Mouse (Mus musculus) CH12.LX (cell line): ENCODE measurements around the gene Herc3.

ENCODE experiments used
- E2F4 ChIP-seq: IDR thresholded peaks from 2 replicates; pipeline ENCODE4 v1.6.1; 2011; ENCODE audit warnings: low read depth, low read length, improper control_type of control experiment; ENCODE audit not compliant: insufficient replicate concordance
- MAFK ChIP-seq: IDR thresholded peaks from 2 replicates; pipeline ENCODE4 v1.6.1; 2011; ENCODE audit warnings: low read length, improper control_type of control experiment; ENCODE audit not compliant: insufficient replicate concordance
- POLR2A ChIP-seq: IDR thresholded peaks from 2 replicates; pipeline ENCODE4 v1.6.1; 2011; ENCODE audit warnings: low read depth, mild to moderate bottlenecking, improper control_type of control experiment, low read length

DNA sequence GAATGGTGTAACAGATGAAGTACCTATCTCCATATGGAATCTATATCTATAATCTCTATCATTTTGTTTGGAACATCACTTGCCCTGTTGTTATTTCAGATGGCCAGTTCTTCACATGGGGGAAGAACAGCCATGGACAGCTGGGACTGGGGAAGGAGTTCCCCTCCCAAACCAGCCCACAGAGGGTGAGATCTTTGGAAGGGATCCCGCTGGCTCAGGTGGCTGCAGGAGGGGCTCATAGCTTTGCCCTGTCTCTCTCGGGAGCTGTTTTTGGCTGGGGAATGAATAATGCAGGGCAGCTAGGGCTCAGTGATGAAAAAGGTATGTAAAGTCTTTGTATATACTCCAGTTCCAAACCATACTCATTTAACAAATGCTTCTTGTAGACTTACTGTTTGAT lies 25.2 kb downstream of the Herc3 start:
- TF ChIP-seq E2F4: no peak
- no peak for TF ChIP-seq POLR2A
- TF ChIP-seq MAFK: no peak
